Mouse (Mus musculus) cerebral cortex, adult 2 months (tissue): ENCODE results near the gene Pias1.

Source experiments
- WGBS: fragments of 180-500 bp; shearing (Covaris S2); methylation state at CpG from one replicate; pipeline ENCODE4 v1.1.7; 2018; 5-methylcytosine and 5-hydroxymethylcytosine counted together

Pias1 gene

GRCm38 (mm10) chr9:62935854-62936253 lies 51.9 kb downstream of the Pias1 start:
- WGBS, result 60% methylated on average over 5 of the region's 5 CpGs

- WGBS, result 66% methylated on average over 2 of the region's 2 CpGs
These were observed 52.9 kb downstream of the Pias1 start for GRCm38 (mm10) chr9:62934700-62935400.

- 51% methylated on average over 4 of the region's 4 CpGs for WGBS
These were observed 55.0 kb downstream of the Pias1 start for GRCm38 (mm10) chr9:62932575-62933339.

- 39% methylated on average over 2 of the region's 2 CpGs for WGBS
These were observed 62.7 kb downstream of the Pias1 start for GRCm38 (mm10) chr9:62924886-62925610.

GRCm38 (mm10) chr9:62920877-62921276 lies 66.8 kb downstream of the Pias1 start:
- 62% methylated on average over 2 of the region's 2 CpGs for WGBS

- 97% methylated on average over 1 of the region's 1 CpGs for WGBS
These were observed 70.7 kb downstream of the Pias1 start for GRCm38 (mm10) chr9:62917059-62917458.

- 74% methylated on average over 5 of the region's 5 CpGs for WGBS
These were observed 74.2 kb downstream of the Pias1 start for GRCm38 (mm10) chr9:62913390-62914069.

GRCm38 (mm10) chr9:62905039-62905438 lies 82.7 kb downstream of the Pias1 start:
- 55% methylated on average over 8 of the region's 8 CpGs for WGBS

GRCm38 (mm10) chr9:62903841-62904240 lies 83.9 kb downstream of the Pias1 start:
- WGBS, result 84% methylated on average over 2 of the region's 2 CpGs

GRCm38 (mm10) chr9:62901736-62902135 lies 86.0 kb downstream of the Pias1 start:
- WGBS, result 65% methylated on average over 2 of the region's 2 CpGs

GRCm38 (mm10) chr9:62894486-62894885 lies 93.2 kb downstream of the Pias1 start:
- 55% methylated on average over 1 of the region's 1 CpGs for WGBS

- 62% methylated on average over 12 of the region's 12 CpGs for WGBS
These were observed 105.9 kb downstream of the Pias1 start for GRCm38 (mm10) chr9:62881871-62882270.

GRCm38 (mm10) chr9:62877825-62878224 lies 109.9 kb downstream of the Pias1 start:
- WGBS, result 84% methylated on average over 2 of the region's 2 CpGs

- WGBS, result 76% methylated on average over 7 of the region's 7 CpGs
These were observed 110.6 kb downstream of the Pias1 start for GRCm38 (mm10) chr9:62876966-62877616.

GRCm38 (mm10) chr9:62869236-62869635 lies 118.5 kb downstream of the Pias1 start:
- WGBS, result 76% methylated on average over 4 of the region's 4 CpGs

GRCm38 (mm10) chr9:62860866-62861265 lies 126.9 kb downstream of the Pias1 start:
- 69% methylated on average over 4 of the region's 4 CpGs for WGBS

- WGBS, result 67% methylated on average over 7 of the region's 7 CpGs
These were observed 127.6 kb downstream of the Pias1 start for GRCm38 (mm10) chr9:62860102-62860501.

GRCm38 (mm10) chr9:62858266-62859019 lies 129.3 kb downstream of the Pias1 start:
- WGBS, result 72% methylated on average over 8 of the region's 8 CpGs

- whole genome bisulfite sequencing, result 54% methylated on average over 20 of the region's 20 CpGs
These were observed 129.9 kb downstream of the Pias1 start, which contains the start of gene Calml4 for GRCm38 (mm10) chr9:62857719-62858261. Calml4 (plus strand) TSS chr9:62858080.

GRCm38 (mm10) chr9:62857216-62857615 lies 130.5 kb downstream of the Pias1 start:
- 78% methylated on average over 9 of the region's 9 CpGs for WGBS
